Mouse (Mus musculus): ENCODE measurements around the gene Tppp3. TPM values are rescaled to one million over a fixed set of nuclear protein-coding genes. Genes with fewer than 3 reads are reported as not detected.

The Tppp3 gene
- total RNA-seq (2023): 0.82 TPM

DNA sequence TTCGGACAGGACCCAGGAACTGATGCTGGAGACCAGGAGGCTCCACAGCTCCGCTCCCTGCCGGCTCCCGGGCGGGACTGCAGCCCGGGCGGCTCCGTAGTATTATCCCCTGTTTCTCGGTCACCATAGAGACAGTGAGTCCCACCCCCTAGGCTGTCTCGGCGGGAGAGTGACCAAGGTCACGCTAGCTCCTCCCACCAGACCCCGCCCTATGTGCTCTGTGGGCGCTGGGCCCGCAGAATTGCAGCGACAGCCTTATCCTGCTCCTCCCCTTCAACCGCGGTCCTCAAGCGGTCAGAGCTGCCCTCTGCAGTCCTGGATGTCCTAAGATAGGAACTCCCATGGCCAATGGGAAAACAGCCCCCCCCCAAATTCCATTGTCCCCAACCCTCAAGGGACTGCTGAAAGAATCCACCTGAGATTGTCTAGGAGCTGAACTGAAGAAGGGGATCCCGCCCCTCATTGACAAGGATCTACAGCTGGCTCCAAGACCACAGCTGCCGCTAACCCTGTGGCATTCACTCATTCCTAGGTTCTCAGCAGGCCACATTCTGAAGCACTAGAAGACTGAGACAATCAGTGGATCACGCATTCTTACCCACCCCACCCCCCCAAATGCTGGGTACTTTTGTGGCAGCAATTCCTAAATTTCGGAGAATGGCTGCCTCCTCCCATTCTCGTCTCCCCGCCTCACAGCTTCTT, at the start of gene Tppp3:
Gene Tppp3, minus strand, starts transcription at position 213 of the 702 bp plus-strand sequence.

DNA sequence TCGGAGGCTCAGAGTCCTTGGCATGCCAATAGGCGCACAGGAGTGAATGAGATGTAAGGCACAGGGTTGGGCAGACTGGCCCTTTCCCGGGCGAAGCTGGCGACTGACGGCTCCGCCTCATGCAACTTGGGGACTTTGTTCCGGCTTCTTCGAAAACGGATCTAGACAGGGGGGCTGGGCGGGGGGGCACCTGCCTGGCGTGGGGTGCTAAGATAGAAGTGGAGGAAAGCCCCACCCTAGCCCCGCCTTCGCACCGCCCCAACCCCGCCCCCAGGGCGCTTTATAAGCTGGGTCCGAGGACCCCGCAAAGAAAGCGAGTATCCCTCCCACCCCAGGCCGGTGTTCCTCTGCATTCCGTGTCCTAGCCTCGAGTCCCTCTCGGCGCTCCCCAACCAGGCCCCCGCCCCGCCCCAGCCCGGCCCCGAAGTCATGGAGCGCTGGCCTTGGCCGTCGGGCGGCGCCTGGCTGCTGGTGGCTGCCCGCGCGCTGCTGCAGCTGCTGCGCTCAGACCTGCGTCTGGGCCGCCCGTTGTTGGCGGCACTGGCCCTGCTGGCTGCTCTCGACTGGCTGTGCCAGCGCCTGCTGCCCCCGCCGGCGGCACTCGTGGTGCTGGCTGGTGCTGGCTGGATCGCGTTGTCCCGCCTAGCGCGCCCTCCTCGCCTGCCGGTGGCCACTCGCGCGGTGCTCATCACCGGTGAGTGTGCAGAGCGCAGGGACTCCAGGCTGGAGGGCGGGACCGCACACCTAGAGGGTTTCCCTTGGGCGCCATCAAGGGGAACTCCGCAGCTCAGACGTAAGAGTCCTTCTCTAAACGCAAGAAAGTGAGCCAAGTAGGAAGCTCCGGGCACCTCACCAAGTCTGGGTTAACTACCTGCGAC, 47.3 kb upstream of the Tppp3 start, which contains the start of gene Hsd11b2:
Gene Hsd11b2, plus strand, starts transcription at position 320 of the 878 bp plus-strand sequence.

DNA sequence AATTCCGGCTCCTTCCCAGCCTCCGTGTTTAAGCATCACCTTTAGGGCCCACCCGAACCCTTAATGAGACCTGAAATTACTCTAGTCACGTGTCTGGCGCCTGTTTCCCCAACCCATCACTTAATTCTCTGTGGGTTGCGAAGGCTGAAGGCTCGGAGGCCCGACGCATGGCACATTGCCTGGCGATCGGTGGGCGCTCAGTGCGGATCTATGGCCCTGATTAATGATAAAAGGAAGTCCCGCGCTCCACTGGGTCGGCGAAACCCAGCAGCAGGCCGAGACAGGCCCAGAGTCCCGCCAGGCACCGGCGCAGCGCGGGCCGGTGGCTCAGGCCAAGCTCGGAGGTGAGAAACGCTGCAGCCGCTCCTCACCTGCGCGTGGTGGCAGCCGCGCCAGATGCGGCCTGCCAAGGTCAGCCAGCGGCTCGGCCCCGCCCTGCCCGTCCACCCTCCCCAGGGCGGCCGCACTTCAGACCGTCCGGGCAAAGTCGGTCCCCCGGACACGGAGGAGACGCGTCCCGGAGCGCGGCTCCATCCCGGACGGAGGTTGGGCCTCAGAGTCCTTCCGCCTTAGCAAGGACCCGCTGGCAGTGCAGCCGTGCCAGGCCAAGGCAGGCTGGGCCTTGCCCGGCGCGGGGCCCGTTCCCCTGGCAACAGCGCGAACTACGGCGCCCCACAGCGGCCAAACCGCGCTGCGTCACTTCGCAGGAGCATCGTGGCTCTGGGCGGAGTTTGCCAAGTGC, 25.3 kb upstream of the Tppp3 start, which contains the start of gene Zdhhc1:
Gene Zdhhc1, minus strand, starts transcription at position 464 of the 742 bp plus-strand sequence.

Other genes with a start within 250 kb of the Tppp3 start
- 23.3 TPM for gene D230025D16Rik, start 246.4 kb downstream of the Tppp3 start, total RNA-seq (2023)
- gene B3gnt9, start 216.4 kb downstream of the Tppp3 start, total RNA-seq (2023): 2.3 TPM
- gene Tradd, start 206.9 kb downstream of the Tppp3 start, total RNA-seq (2023): 22.7 TPM
- gene Fbxl8, start 206.9 kb downstream of the Tppp3 start, total RNA-seq (2023): 10.0 TPM
- 0.94 TPM for gene Hsf4, start 201.7 kb downstream of the Tppp3 start, total RNA-seq (2023)
- gene Nol3, start 195.4 kb downstream of the Tppp3 start, total RNA-seq (2023): not detected
- gene 4931428F04Rik, start 181.7 kb downstream of the Tppp3 start, total RNA-seq (2023): 5.0 TPM
- gene Exoc3l, start 175.4 kb downstream of the Tppp3 start, total RNA-seq (2023): 0.67 TPM
- 90.3 TPM for gene E2f4, start 173.9 kb downstream of the Tppp3 start, total RNA-seq (2023)
- 4.6 TPM for gene Elmo3, start 165.9 kb downstream of the Tppp3 start, total RNA-seq (2023)
- 5.3 TPM for gene Lrrc29, start 145.2 kb downstream of the Tppp3 start, total RNA-seq (2023)
- 25.6 TPM for gene Tmem208, start 145.2 kb downstream of the Tppp3 start, total RNA-seq (2023)
- 17.7 TPM for gene Fhod1, start 123.6 kb downstream of the Tppp3 start, total RNA-seq (2023)
- 0.82 TPM for gene Slc9a5, start 122.7 kb downstream of the Tppp3 start, total RNA-seq (2023)
- not detected for gene Plekhg4, start 98.3 kb downstream of the Tppp3 start, total RNA-seq (2023)
- not detected for gene Kctd19, start 58.0 kb downstream of the Tppp3 start, total RNA-seq (2023)
- not detected for gene Lrrc36, start 58.0 kb downstream of the Tppp3 start, total RNA-seq (2023)
- 4.3 TPM for gene Zdhhc1, start 25.4 kb upstream of the Tppp3 start, total RNA-seq (2023)
- gene Hsd11b2, start 47.2 kb upstream of the Tppp3 start, total RNA-seq (2023): not detected
- 82.3 TPM for gene Atp6v0d1, start 94.5 kb upstream of the Tppp3 start, total RNA-seq (2023)
- 19.3 TPM for gene Ripor1, start 133.7 kb upstream of the Tppp3 start, total RNA-seq (2023)
- gene Ctcf, start 165.0 kb upstream of the Tppp3 start, total RNA-seq (2023): 147 TPM
- gene Agrp, start 165.9 kb upstream of the Tppp3 start, total RNA-seq (2023): not detected
- gene Carmil2, start 214.7 kb upstream of the Tppp3 start, total RNA-seq (2023): 141 TPM
- gene Acd, start 229.6 kb upstream of the Tppp3 start, total RNA-seq (2023): 53.3 TPM
- 8.4 TPM for gene Pard6a, start 229.6 kb upstream of the Tppp3 start, total RNA-seq (2023)
- gene 4933405L10Rik, start 236.1 kb upstream of the Tppp3 start, total RNA-seq (2023): not detected
- gene Enkd1, start 236.7 kb upstream of the Tppp3 start, total RNA-seq (2023): 1.3 TPM